ENCODE assay signal across 9 mouse cellular contexts in the genomic region with DNA sequence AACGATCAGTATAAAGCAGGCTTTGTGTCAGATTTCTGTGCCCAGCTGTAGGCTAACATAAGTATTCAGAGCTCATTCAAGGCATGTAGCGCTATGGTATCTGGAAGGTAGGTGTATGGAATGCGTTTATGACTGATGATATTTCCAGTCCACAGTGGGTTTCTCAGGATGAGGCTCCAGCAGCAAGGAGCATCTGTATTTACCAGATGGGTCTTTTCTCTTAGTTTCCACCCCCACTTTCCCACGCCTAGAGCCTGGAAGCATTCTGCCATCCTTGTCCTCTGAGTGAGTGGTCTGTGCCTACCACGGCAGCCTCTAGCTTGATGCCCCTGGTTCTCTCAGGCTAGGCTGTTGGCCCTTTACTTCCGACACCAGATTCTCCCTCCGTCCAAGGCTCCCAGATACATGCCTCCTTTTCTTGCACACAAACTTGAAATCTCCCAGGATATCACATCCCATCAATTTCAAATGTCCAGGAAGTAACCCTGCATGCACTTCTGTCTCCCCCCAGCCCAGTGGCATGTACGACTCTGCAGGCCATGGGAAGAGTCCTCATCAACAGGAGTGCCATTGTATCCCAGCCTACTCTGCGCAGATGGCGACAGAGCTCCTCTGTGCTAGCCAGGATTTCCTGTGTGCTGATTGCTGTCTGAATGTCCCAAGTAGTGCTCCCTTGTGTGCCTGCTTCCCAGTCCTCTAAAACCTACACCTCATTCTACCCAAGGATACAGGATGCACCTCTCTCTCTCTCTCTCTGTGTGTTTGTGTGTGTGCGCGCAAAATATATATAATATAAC. TPM values are rescaled to one million over a fixed set of nuclear protein-coding genes. Genes with fewer than 3 reads are reported as not detected.
DNase-seq lines count a peak whose midpoint lies in the region; ATAC-seq and TF ChIP-seq lines count a peak whose summit lies in the region.
"Had no signal": no experiment of that assay in that cellular context is flagged by ENCODE, and none has a peak within 500 bp of the region (broad histone marks: within the 10 kb centered on the region; RNA-seq: fewer than 3 reads in every experiment).

No protein-coding gene starts in this region.

- H3K9ac ChIP-seq in hindbrain, embryonic 11.5 days (ENCODE audit: low read depth, low read length): no peak overlapping the region
- no peak overlapping the region for H3K9ac ChIP-seq in neural tube, embryonic 11.5 days (ENCODE audit: low read length)
- H3K9ac ChIP-seq in hindbrain, embryonic 16.5 days (ENCODE audit: low read depth, low read length): no peak overlapping the region

- ATAC-seq in hindbrain, embryonic 11.5 days (ENCODE audit: low FRiP score): no peak
- no peak for ATAC-seq in neural tube, embryonic 11.5 days (ENCODE audit: insufficient read depth, low FRiP score, low TSS enrichment)
- no peak for ATAC-seq in hindbrain, embryonic 16.5 days
- no peak for ATAC-seq in megakaryocyte progenitor cell, adult 5-6 weeks (replicated peaks; ENCODE audit: poor library complexity)

- H3K27ac ChIP-seq in hindbrain, embryonic 10.5 days: peak overlapping the region; percentile 68
- no peak overlapping the region for H3K27ac ChIP-seq in hindbrain, embryonic 11.5 days (ENCODE audit: low read depth, low read length)
- H3K27ac ChIP-seq in neural tube, embryonic 11.5 days (ENCODE audit: low read depth, low read length): 0 out of 2 replicates have a peak overlapping the region, but pooled peaks have one; percentile 36
- peak overlapping the region; percentile 56 for H3K27ac ChIP-seq in hindbrain, embryonic 16.5 days (ENCODE audit: low read depth, low read length)
- peak overlapping the region; percentile 4; the same call in 1 of the 2 replicates for H3K27ac ChIP-seq in olfactory bulb, adult 2 months (ENCODE audit: insufficient read depth, low read depth, low read length)

- 81% methylated on average over 12 of the region's 12 CpGs for WGBS in hindbrain, embryonic 10.5 days
- WGBS in hindbrain, embryonic 11.5 days: 77% methylated on average over 12 of the region's 12 CpGs
- 69% methylated on average over 12 of the region's 12 CpGs for WGBS in neural tube, embryonic 11.5 days
- 68% methylated on average over 12 of the region's 12 CpGs for WGBS in hindbrain, embryonic 16.5 days
- 76% methylated on average over 12 of the region's 12 CpGs for WGBS in olfactory bulb, adult 2 months

- no peak overlapping the region for H3K4me2 ChIP-seq in hindbrain, embryonic 11.5 days (replicated peaks; ENCODE audit: low read depth, low read length)
- no peak overlapping the region for H3K4me2 ChIP-seq in neural tube, embryonic 11.5 days (ENCODE audit: low read depth)
- no peak overlapping the region for H3K4me2 ChIP-seq in hindbrain, embryonic 16.5 days (ENCODE audit: low read length)

- no peak overlapping the region for H3K4me3 ChIP-seq in hindbrain, embryonic 10.5 days
- H3K4me3 ChIP-seq in hindbrain, embryonic 11.5 days (ENCODE audit: low read depth, low read length): no peak overlapping the region
- no peak overlapping the region for H3K4me3 ChIP-seq in neural tube, embryonic 11.5 days (ENCODE audit: low read depth, low read length)
- no peak overlapping the region for H3K4me3 ChIP-seq in hindbrain, embryonic 16.5 days (ENCODE audit: low read length)
- no peak overlapping the region for H3K4me3 ChIP-seq in olfactory bulb, adult 2 months (ENCODE audit: insufficient read depth, low read depth, low read length)

- no peak for TF ChIP-seq POLR2A in olfactory bulb, adult 2 months (IDR thresholded peaks at IDR 0.05; ENCODE audit: insufficient read depth, low read depth, low read length)

- peaks cover 90% of the 10 kb centered on the region for H3K4me1 ChIP-seq in hindbrain, embryonic 10.5 days (replicated peaks)
- peaks cover 23% of the 10 kb centered on the region for H3K4me1 ChIP-seq in hindbrain, embryonic 11.5 days (replicated peaks; ENCODE audit: control insufficient read depth, insufficient read depth, low read length)
- H3K4me1 ChIP-seq in neural tube, embryonic 11.5 days (ENCODE audit: control insufficient read depth, insufficient read depth, low read length): peaks cover 46% of the 10 kb centered on the region
- H3K4me1 ChIP-seq in hindbrain, embryonic 16.5 days (ENCODE audit: control insufficient read depth, insufficient read depth, low read depth, low read length): peaks cover 22% of the 10 kb centered on the region
- peaks cover 23% of the 10 kb centered on the region for H3K4me1 ChIP-seq in olfactory bulb, adult 2 months (ENCODE audit: control insufficient read depth, insufficient read depth, low read length)

- no peak for DNase-seq in hindbrain, embryonic 10.5 days (ENCODE audit: low spot score)
- no peak for DNase-seq in hindbrain, embryonic 11.5 days (ENCODE audit: low spot score)
- DNase-seq in neural tube, embryonic 11.5 days (ENCODE audit: low spot score): no peak
- DNase-seq in neural tube, embryonic 10.5 days (ENCODE audit: extremely low spot score, low spot score): no peak
- DNase-seq in adrenal gland, adult 8-10 months: no peak
- DNase-seq: adrenal gland, postnatal 10 days had no signal

- no peak for TF ChIP-seq CTCF in olfactory bulb, adult 2 months (IDR thresholded peaks at IDR 0.05; ENCODE audit: insufficient read depth, low read depth, low read length)

- peaks cover 6% of the 10 kb centered on the region for H3K36me3 ChIP-seq in hindbrain, embryonic 10.5 days
- no peaks in the 10 kb centered on the region for H3K36me3 ChIP-seq in hindbrain, embryonic 11.5 days (ENCODE audit: control insufficient read depth, insufficient read depth, low read length)
- no peaks in the 10 kb centered on the region for H3K36me3 ChIP-seq in neural tube, embryonic 11.5 days (ENCODE audit: control insufficient read depth, insufficient read depth, low read length)
- H3K36me3 ChIP-seq in hindbrain, embryonic 16.5 days (ENCODE audit: control insufficient read depth, insufficient read depth, low read length): no peaks in the 10 kb centered on the region

- H3K9me3 ChIP-seq in hindbrain, embryonic 10.5 days: no peaks in the 10 kb centered on the region
- no peaks in the 10 kb centered on the region for H3K9me3 ChIP-seq in hindbrain, embryonic 11.5 days (ENCODE audit: control insufficient read depth, low read length)
- no peaks in the 10 kb centered on the region for H3K9me3 ChIP-seq in neural tube, embryonic 11.5 days (ENCODE audit: control insufficient read depth, low read length)
- H3K9me3 ChIP-seq in hindbrain, embryonic 16.5 days (ENCODE audit: control insufficient read depth, low read length): no peaks in the 10 kb centered on the region

- no peaks in the 10 kb centered on the region for H3K27me3 ChIP-seq in hindbrain, embryonic 10.5 days (ENCODE audit: insufficient read depth, poor library complexity, severe bottlenecking)
- no peaks in the 10 kb centered on the region for H3K27me3 ChIP-seq in hindbrain, embryonic 11.5 days (ENCODE audit: control insufficient read depth, insufficient read depth, low read length)
- H3K27me3 ChIP-seq in neural tube, embryonic 11.5 days (ENCODE audit: control insufficient read depth, insufficient read depth, low read length): no peaks in the 10 kb centered on the region
- H3K27me3 ChIP-seq in hindbrain, embryonic 16.5 days (replicated peaks; ENCODE audit: control insufficient read depth, insufficient read depth, low read length): no peaks in the 10 kb centered on the region

RNA-seq across cellular contexts. Expression of a gene that starts 48.6 kb away (rescaled TPM):
- polyA plus RNA-seq in hindbrain, embryonic 10.5 days (2016; fragmentation: Nextera tagmentation; extraction: Ambion mirVana): 20.5 and 27.1 TPM in 2 replicates
- 17.6 TPM in 2 replicates for polyA plus RNA-seq in hindbrain, embryonic 11.5 days (2014; fragmentation: Nextera tagmentation; extraction: Ambion mirVana)
- polyA plus RNA-seq in neural tube, embryonic 11.5 days (2014; fragmentation: Nextera tagmentation; extraction: Ambion mirVana): 18.2 and 21.3 TPM in 2 replicates
- 29.9 and 41.3 TPM in 2 replicates for polyA plus RNA-seq in hindbrain, embryonic 16.5 days (2015; fragmentation: Nextera tagmentation; extraction: Ambion mirVana)
- polyA plus RNA-seq in olfactory bulb, adult 2 months (2012; ENCODE audit: insufficient read depth, insufficient read length, low replicate concordance, missing spikeins): not detected in 2 replicates
- total RNA-seq in megakaryocyte progenitor cell, adult 5-6 weeks (2015): 0.73 and 3.7 TPM in 2 replicates
- 0.12 and 1.0 TPM in 2 replicates for total RNA-seq in megakaryocyte progenitor cell, adult 5-6 weeks (2017)
- total RNA-seq in adrenal gland, adult 8-10 months (2022): 100 to 1,000 TPM in 2 of 4 experiments, 10 to 100 TPM in 2; 46.1 to 114 (median 84.3) TPM

RNA-seq across cellular contexts. Expression of a gene that starts 57.7 kb away (rescaled TPM):
- polyA plus RNA-seq in hindbrain, embryonic 10.5 days (2016; fragmentation: Nextera tagmentation; extraction: Ambion mirVana): 72.2 and 74.1 TPM in 2 replicates
- 83.2 and 84.5 TPM in 2 replicates for polyA plus RNA-seq in hindbrain, embryonic 11.5 days (2014; fragmentation: Nextera tagmentation; extraction: Ambion mirVana)
- polyA plus RNA-seq in neural tube, embryonic 11.5 days (2014; fragmentation: Nextera tagmentation; extraction: Ambion mirVana): 76.3 and 85.5 TPM in 2 replicates
- polyA plus RNA-seq in hindbrain, embryonic 16.5 days (2015; fragmentation: Nextera tagmentation; extraction: Ambion mirVana): 61.1 and 68.8 TPM in 2 replicates
- polyA plus RNA-seq in olfactory bulb, adult 2 months (2012; ENCODE audit: insufficient read depth, insufficient read length, low replicate concordance, missing spikeins): not detected in 2 replicates
- 64.5 and 73.5 TPM in 2 replicates for total RNA-seq in megakaryocyte progenitor cell, adult 5-6 weeks (2015)
- 49.0 and 90.6 TPM in 2 replicates for total RNA-seq in megakaryocyte progenitor cell, adult 5-6 weeks (2017)
- total RNA-seq in adrenal gland, adult 8-10 months (2022): 100 to 1,000 TPM; 140 to 223 (median 182) TPM

Comparison
In these comparisons a context has a peak if more than half of its experiments do, and no peak if none do; other contexts are left out.
1. RNA of a gene that starts 57.7 kb away (polyA plus RNA-seq): 83.2 to 84.5 TPM in hindbrain, embryonic 11.5 days, 76.3 to 85.5 TPM in neural tube, embryonic 11.5 days, 72.2 to 74.1 TPM in hindbrain, embryonic 10.5 days and 61.1 to 68.8 TPM in hindbrain, embryonic 16.5 days; not detected in olfactory bulb, adult 2 months; every median in the first group is over 10 times any median in the second.